Mouse (Mus musculus) spleen, adult 2 months (tissue): ENCODE measurements around the gene Eefsec.

Source experiments
- CTCF ChIP-seq: fragments of 200-500 bp; IDR thresholded peaks from 2 replicates; pipeline ENCODE4 v1.5.1; 2011; ENCODE audit warnings: mild to moderate bottlenecking, inconsistent platforms; ENCODE audit not compliant: insufficient read depth, insufficient read length, insufficient replicate concordance; ENCODE audit errors: extremely low read depth
- POLR2A ChIP-seq: fragments of 200-500 bp; IDR thresholded peaks from 2 replicates; pipeline ENCODE4 v1.6.1; 2011; ENCODE audit warnings: low read depth, low read length, inconsistent platforms

GRCm38 (mm10) chr6:88340761-88341160 lies 105.6 kb downstream of the Eefsec start:
- TF ChIP-seq CTCF (no peak), POLR2A (no peak)
